Mouse (Mus musculus) ZHBTc4 (cell line): Measurements from ENCODE around the gene Gipc2.
A peak's percentile ranks its signal among the peaks of the same experiment; 100 is the strongest.

Experiments used
- DNase-seq: peaks from one replicate; pipeline ENCODE4 v3.0.0-alpha.2; 2011; ENCODE audit warnings: low read depth, low spot score

Gene Gipc2

DNA sequence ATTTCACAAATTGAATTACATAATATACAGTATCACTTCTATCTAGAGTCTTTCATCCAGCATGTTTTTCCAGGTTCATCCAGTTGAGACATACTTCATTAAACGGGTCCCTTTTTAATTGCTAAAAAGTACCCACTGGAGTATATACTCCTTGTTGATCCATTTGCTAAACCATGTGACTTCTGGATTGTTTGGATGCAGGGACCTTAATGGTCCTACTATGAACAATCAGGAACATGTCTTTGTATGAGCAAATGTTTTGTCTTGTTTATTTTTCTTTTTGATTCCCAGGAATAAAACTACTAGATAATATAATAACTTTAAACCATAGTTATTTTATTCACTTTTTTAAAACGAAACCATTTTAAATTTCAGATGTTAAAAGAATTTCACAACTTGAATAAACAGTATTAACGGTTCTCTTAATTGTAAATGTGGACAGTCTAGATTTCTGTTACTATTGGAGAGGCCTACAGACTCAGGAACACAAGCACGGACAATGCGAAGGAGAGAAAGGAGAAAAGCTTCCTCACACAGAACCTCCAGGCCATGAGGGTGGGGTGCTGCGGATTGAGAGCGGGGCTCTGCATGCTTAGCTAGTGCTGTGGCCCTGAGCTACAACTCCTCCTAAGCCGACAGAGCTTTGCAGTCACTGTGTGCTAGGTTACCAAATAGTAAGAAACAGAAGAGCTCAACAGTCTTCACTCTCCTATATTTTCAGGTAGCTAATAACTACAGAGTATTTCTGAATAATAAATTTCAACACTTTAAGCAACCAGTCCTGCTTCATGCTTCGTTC, 24.8 kb upstream of the Gipc2 start:
- DNase-seq, result no peak

DNA sequence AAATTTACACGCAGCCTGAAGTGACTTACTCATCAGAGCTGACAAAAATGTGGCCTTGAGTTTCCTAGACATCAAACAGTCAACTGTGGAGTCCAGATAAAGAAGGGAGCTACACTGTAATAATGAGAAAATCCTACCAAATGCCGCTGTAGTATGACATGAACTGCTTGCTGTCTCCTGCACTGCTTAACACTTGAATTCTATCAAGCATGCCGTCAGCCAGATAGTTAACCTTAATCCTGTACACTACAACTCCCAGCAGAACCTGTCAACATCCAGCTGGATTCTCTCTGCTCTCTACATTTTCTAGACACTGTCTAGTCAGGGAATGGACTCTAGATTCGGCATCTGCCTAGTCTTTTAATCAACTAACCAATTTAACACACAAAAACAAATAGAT, 23.3 kb upstream of the Gipc2 start:
- no peak for DNase-seq

DNA sequence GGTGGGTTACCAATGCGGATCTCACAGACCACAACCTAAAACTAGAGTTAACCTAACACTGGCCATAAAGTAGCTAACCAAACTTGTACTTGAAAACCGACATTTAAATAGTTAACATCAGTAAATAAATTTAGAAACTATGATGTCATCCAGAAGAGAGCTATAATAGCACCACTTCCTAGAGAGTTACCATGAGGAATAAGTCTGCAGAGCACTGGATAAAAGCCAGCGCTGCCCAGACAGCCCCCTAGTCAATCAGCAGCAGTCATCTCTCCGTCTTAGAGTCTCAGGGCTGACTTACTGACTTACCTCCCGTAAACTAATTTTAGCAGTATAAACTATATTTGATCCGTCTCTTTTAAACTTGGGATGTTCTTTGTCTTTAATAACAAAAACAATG, 20.1 kb upstream of the Gipc2 start:
- no peak for DNase-seq

DNA sequence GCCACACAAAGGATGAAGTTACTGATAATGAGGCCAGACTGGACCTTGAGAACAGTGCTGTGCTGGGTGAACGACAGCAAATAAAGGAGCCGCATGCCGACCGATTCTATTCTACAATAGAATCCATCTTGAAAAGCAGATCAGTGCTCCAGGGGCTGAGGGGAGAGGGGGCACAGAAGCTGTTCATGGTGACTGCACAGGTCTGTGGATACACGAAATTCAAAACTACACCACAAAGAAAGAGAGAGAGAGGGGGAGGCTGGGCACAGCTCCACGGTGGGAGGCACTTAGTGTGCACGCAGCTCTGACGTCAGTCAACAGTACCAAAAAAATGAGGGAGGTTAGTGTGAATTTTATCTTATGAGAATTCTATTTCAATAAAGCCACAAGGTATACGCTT, 17.5 kb upstream of the Gipc2 start:
- DNase-seq, result no peak

DNA sequence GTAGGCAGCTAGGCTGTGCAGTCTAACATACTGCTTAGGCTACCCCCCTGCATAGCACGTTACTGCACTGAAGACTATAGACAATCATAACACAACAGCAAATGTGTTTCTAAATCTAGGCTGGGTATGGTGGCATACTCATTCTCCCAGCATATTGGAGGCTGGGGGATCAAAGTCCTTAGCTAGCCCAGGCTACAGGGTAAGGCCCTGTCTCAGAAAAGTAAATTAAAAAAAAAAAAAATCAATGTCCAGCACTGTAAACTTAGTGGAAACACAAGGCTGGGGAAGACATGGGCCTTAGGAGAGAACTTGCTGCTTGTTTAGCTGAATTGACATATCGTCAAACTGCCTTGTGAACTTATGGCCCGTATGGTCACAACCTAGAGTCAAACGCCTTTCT, 14.6 kb upstream of the Gipc2 start:
- no peak for DNase-seq

DNA sequence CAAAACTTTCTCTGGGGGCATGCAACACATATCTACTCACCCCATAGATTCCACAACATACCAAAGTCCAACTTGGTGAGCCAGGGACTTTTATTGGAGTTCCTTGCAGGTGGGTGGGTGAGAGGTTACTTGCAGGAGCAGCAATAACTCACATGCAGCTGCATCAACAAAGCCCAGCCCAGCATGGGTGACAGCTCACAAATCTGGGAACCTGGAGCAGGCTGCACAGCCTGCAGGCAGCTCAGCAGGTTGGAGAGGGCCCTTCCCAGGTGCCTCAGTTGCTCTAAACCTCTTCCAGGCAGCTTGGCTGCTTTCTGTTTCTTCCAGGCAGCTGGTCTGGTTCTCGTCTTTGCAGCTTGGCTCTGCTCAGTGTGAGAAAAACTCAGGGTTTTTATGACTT, 13.3 kb upstream of the Gipc2 start:
- DNase-seq, result no peak

DNA sequence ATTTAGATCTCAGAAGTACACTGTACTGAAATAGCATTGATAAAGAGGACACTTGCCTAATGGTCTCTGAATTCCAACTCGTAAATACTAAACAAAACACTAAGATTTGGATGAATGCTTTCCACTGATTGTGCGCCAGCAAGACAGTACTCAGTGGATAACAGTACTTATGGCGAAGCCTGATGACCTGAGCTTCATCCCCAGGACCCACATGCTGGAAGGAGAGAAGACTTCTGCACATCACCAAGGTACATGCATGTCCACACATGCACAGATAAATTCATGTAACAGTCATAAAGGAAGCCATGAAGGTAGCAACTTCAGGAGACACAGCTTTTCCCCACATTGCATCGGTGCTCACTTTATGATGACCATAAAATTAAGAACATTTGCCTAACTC, 12.8 kb upstream of the Gipc2 start:
- DNase-seq, result no peak

DNA sequence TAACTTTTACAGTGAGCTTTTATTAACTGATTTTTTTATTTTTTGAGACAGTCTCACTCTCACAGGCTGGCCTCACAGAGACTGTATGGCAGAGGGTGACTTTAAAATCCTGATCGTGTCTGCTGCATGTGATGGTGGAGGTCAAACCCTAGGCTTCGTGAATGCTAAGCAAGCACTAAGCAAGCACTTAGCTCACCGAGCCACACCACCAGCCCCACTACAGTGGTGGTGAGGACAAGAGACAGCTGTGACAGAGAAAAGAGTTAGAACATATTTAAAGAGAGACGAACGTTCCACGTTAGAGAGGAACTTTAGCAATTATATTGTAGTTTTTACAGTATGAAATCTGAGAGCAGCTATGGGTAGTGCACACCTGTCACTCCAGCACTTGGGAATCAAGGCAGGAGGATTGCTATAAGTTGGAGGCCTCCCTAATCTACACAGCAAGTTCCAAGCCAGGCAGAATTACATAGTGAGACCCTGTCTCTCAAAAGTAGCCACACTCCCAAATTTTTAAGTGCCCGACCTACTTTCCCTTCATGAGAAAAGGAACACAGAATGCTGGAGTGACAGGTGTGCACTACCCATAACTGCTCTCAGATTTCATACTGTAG, 6.4 kb upstream of the Gipc2 start:
- DNase-seq, result no peak

DNA sequence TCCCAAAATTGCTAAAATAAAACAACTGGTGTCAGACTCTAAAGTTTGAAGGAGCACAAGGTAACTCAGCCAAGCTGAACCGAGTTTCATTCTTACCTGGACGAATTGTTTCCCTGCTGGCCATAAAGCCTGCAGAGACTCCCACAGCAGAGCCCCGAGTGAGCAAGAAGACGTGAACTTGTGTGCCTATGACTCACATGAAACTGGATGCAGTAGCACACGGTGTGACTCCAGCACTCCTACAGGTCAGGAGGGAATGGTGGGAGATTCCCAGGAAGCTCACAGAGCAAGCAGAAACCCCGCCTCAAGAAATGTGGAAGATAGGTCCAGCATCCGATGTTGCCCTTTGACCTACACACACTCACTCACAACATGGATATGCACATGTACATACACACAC, 5.8 kb upstream of the Gipc2 start:
- DNase-seq, result no peak

DNA sequence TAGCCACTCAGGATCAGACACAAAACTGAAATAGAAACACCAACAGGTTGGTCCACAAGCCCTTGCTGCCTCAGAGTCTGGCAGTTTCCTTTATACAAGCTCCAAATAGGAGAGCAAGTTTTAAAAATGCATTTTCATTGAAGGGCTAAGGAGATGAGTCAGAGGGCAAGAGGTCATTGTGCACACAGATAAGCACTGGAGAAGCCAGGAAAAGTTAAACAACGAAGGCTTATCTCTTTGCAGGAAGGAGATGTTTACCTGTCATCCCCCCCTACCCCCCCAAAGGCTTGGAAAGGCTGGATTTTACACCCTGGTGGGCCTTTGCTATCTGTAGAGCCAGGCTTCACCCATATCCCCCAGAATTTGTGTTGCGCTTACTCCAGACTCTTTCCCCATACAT, 5.2 kb upstream of the Gipc2 start:
- no peak for DNase-seq

DNA sequence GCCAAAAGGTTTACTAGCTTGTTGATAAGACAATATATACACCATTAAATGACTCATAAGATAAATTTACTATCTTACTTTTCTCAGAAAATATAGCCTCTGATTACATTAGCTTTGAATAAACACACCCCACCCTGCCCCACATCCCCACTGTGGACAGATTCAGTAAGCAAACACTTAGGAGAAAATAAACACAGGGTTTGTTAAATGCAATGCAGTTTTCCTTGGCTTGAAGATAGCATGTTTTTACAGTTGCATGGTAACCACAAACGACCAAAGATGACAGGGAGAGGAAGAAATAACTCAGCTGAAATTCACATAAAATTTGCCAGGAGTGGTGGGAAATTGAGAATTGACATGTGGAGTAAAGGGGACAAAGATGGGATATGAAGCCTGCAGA, 4.4 kb upstream of the Gipc2 start:
- no peak for DNase-seq

DNA sequence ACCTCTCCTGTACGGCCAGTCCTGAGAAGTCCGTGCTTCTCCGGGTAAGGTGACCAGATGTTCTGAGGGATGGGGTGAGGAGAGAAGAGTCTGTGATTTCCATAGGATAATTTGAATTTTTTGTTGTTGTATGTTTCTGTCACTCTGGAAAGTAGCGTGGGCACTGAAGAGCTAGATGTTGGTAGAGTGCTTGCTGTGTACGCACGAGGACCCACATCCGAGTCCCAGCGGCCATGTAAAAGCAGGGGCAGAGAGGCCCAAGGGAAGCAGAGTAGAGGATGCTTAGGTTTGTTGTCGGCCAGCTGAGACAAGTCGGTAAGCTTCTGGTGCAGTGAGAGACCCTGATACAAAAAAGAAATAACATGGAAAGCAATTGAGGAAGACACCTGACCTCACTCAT, 2.0 kb upstream of the Gipc2 start:
- DNase-seq, result no peak

DNA sequence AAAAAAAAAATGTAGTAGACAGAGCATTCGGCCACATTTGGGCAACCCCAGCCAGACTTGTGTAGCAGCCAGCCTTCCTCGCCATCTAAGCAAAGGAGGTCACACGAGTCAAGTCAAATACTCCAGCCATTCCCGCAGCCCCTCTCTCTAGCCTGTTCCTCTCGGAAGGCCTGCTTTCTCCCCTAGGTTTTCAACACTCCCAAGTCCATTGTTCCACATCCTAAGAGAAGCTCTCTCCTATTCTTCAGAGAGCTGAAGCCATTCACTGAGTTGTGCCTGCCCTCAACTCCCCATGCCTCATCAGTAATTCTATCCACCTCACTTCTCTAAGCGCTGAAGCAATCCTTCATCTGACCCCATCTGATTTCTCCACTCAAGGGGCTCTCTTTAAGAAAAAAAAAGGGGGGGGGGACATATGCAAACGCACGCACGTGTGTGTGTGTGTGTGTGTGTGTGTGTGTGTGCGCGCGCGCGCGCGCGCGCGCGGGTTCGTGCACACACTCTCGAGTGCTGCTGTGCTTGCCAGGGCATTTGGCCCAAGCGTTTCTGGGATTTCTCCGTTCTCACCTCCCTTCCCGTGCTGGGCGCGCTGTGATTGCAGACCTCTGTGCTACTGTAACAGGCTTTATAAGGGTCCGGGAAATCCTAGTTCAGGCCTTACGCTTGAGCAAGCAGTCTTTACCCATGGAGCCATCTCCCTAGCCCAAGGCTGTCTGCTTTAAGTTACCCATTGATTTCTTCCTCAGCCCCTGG, 845 bp upstream of the Gipc2 start:
- peak; percentile 43 for DNase-seq

DNA sequence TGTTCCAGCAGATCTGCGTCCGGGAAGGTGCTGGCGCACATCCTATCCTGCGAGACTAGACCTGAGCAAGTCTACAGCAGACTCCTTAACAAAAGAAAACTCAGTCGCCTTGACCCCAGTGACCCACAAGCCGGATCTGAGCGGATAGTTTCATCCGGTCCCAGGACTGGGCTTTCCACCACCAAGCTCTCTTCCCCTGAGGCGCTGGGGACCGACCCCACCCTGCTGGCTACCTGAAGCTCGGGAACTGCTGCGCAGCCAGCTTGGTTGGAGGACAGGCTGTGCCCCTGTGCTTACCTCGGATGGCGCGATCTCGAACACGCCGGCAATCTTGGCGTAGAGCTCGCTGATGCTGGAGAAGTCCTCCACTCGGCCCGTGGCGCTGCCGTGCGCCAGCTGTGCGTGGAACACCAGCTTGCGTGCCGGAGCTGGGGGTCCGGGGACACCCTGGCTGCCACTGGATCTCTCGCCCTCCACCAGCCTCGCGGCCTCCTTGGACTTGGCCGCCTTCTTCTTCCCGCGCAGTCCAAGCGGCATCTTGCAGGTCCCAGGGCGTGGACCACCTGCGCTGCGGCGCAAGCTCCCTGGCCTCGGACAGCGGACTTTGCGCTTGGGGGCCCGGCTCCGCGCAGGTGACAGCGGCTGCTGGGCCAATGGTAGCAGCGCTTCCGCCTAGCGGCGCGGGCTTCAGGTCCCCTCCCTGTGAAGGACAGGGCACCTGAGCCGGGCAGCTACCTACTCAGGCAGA, 505 bp downstream of the Gipc2 start:
- DNase-seq, result peak; percentile 94

DNA sequence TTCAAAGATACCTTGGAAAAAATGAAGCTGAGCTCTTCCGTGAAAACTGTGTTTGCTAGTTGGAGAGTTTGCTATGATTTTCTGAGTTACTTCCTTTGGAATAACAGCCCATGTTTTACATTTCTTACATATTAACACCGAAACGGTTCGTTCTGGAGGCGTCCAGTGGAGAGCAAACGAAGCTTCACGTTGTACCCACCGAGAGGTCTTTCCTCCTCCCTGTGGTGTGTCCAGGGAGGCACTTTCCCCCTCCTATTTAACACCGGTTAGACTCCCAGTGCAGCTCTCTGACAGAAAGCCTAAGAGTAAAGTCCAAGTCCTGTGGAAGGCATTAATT, 1.0 kb downstream of the Gipc2 start:
- DNase-seq, result no peak

DNA sequence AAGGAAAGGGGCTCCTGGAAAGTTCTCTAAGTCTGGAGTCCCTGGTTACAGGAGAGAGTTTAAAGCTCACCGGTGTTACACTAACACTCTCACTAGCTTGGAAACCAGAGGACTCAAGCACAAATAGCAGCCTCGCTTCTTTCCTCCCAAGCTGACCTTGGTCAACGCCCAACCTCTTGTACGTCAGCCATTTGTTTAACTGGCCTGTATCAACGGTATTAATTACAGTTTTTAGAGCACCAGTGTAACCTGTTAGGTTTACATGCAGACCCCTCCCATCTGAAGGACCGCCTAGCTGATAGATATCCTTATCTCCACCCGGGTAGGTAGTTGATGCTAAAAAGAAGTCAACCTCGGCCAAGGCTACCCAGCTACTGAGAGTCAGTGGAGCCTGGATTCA, 2.7 kb downstream of the Gipc2 start:
- DNase-seq, result no peak

DNA sequence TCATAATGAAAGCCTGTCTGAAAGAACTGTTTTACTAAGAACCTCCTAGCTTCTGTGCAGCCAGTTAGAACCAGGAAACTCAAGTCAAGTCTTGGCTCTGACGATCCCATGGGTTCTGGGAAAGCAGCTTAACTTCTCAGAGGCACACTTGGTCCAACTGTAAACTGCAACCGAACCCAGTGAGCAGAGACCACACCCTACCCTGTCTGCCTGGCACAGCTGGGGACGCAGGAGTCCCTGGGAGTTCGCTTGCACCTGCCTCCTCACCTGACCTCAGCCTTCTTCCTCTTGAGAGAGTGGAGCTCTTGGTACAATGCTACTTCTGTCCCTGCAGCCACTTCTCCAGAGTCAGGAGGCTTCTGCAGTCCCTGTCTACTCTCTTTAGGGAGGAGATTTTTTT, 5.4 kb downstream of the Gipc2 start:
- DNase-seq, result no peak

DNA sequence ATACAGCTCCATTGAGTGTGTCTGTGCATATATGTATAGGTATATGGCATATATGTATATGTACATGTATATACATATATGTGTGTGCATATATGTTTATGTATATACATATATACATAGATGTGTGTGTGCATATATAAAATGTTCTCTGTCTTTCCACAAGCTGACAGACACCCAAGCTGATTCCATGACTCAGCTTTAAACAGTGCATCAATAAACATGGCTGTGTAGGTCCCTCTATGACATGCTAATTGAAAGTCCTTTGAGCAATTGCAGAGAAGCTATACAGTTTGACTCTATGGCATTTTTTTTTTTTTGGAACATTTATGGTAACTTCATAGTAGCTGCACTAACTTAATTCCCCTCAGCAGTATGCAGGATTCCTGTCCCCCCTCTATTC, 6.7 kb downstream of the Gipc2 start:
- no peak for DNase-seq

DNA sequence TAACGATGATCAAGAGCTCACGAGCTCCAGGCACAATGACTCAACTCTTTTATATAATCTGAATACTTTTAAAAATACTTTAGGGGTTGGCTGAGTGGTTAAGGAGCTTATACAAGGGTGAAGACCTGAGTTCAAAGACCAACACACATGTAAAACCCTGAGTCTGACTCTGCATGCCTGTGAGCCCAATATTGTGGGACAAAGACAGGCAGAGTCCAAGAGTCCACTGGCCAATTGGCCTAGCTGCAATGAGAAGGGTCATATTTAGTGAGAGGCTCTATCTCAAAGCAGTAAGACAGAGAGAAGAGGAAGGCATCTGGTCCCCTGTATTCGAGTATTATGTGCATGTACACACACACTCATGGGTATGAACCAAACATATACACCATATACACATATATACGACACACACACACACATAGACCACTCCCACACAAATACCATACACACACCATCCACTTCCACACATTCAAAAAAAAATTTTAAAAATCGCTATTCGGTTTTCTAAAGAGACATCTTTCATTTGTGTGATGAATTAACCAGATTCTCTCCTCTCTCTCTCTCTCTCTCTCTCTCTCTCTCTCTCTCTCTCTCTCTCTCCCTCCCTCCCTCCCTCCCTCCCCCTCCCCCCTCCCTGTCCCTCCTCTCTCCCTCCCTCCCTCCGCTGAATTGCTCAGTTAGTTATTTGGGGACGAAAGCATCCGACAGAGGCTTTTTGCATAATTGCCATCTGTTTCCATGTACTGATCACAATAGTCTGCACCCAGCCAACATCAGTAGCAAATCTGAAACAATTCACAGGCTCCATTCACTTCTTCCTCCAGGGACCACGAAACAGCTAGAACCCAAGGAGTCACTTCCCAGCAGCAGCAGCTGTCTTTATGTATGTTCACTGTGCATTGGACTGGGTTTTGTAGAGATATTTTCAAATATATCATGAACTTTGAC, 7.4 kb downstream of the Gipc2 start:
- no peak for DNase-seq

DNA sequence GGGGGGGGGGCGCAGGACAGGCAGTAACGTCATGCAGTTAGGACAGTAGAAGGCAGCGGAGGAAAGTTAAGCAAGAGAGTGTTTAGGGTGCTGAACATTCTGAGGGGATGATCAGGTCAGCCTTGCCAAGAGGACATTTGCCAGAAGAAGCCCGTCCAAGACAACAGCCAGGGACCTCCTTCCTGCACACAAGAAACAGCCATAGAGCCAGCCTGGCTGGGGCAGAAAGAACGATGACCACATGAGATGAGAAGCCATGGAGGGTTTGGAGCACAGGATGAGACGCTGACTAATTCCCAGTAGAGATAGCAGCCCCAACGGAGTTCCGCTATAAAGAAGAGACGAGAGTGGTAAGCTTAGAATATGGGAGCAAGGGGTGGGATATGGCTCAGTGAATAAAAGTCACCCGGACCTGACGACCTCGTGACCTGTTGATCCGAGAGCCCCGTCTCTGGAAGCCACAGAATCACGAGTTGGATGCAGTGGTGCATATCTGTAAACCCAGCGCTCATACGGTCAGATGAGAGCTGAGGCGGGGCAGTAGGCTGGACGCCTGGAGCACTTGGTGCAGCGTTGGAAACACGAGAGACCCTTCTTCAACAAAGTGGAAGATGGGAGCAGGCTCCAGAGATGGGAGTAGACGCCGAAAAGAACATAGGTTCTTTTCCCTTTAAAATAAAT, 9.1 kb downstream of the Gipc2 start:
- no peak for DNase-seq
